Mouse (Mus musculus) lung, adult 2 months (tissue): Measurements from ENCODE around the gene Slc2a4. TPM values are rescaled to one million over a fixed set of nuclear protein-coding genes. Genes with fewer than 3 reads are reported as not detected.

Experiments
- DNase-seq: peaks from one replicate; pipeline ENCODE4 v3.0.0; 2022
- H3K4me1 ChIP-seq: fragments of 200-500 bp; 2 replicates; pipeline ENCODE4 v1.6.1; 2011; ENCODE audit warnings: low read length; ENCODE audit not compliant: control insufficient read depth, insufficient read depth
- H3K4me3 ChIP-seq: fragments of 200-500 bp; replicated peaks from 2 replicates; pipeline ENCODE3; 2011; ENCODE audit warnings: low read depth, mild to moderate bottlenecking, control low read depth, low read length; ENCODE audit errors: extremely low read depth
- CTCF ChIP-seq: fragments of 200-500 bp; IDR thresholded peaks from 2 replicates; pipeline ENCODE4 v1.5.1; 2011; ENCODE audit warnings: mild to moderate bottlenecking, low read length, control low read depth; ENCODE audit not compliant: insufficient read depth
- POLR2A ChIP-seq: fragments of 200-500 bp; IDR thresholded peaks from 2 replicates; pipeline ENCODE4 v1.6.1; 2011; ENCODE audit warnings: low read depth, mild to moderate bottlenecking, control low read depth, low read length, borderline replicate concordance; ENCODE audit errors: extremely low read depth
- WGBS: fragments of 180-500 bp; shearing (Covaris S2); methylation state at CpG from one replicate; pipeline ENCODE4 v1.1.7; 2018; 5-methylcytosine and 5-hydroxymethylcytosine counted together
- polyA plus RNA-seq: library from polyadenylated mRNA; depleted of rRNA; stranded (reverse); fragments of >200 nt; gene quantifications from 2 replicates; pipeline ENCODE4 v1.2.3, GENCODE M21; 2012

The Slc2a4 gene
- polyA plus RNA-seq, 1 experiment, result 40.4 TPM

DNA sequence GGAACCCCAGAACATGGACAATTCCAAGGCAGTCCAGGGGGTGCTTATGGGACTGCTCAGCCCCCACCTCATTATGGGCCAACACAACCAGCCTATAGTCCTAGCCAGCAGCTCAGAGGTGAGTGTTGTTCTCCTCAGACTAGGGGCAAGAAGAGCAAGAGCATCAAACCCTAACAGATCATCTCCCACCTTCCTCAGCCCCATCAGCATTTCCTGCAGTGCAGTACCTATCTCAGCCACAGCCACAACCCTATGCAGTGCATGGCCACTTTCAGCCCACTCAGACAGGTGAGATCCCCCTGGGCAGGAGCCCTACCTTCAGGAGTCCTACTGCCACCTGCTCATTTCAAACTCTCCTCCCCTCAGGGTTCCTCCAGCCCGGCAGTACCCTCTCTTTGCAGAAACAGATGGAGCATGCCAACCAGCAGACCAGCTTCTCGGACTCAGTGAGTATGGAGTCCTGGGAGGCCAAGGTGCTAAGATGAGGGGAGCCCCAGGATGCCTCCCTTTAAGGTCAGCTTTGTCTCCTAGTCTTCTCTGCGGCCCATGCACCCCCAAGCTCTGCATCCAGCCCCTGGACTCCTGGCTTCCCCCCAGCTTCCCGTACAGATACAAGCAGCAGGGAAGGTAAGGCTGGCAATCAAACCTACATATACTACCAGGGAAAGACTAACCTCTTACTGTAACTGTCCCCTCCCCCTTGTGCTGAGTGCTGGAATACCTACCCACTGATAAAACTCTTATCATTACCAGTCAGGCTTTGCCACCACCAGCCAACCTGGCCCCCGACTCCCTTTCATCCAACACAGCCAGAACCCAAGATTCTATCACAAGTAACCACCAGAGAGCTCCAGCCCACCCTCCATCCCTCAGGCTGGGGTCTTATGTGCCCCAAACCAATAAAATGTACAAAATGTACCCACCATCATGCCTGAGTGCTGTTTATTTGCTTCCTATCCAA is 32.0 kb downstream of the Slc2a4 start:
- WGBS, result 66% methylated on average over 5 of the region's 5 CpGs
- Histone ChIP-seq H3K4me1 (peaks cover 22% of the 10 kb centered on the region), H3K4me3 (no peak overlapping the region)
- no peak for DNase-seq
- TF ChIP-seq CTCF (no peak), POLR2A (no peak)

DNA sequence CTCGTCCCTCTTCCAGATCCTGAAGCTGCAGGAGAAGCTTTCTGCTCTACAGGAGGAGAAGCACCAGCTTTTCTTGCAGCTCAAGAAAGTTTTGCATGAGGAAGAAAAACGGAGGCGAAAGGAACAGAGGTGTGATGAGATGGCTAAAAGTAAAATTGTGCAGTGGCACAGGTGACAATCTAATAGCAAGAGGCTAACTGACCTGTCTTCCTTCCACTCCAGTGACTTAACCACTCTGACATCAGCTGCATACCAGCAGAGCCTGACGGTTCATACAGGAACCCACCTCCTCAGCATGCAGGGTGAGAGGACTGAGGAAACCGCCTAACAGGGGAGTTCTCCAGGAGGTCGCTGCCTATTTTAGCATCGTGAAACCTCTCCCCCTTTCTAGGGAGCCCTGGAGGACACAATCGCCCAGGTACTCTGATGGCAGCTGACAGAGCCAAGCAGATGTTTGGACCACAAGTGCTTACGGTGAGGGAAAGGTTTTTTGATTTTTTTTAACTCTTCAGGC is 33.0 kb downstream of the Slc2a4 start:
- Histone ChIP-seq H3K4me3 (peak overlapping the region; percentile 88), H3K4me1 (peaks cover 22% of the 10 kb centered on the region)
- no peak for TF ChIP-seq CTCF
- no peak for TF ChIP-seq POLR2A
- WGBS, result 33% methylated on average over 9 of the region's 9 CpGs
- DNase-seq, result no peak

GRCm38 (mm10) chr11:69914372-69914764 is 33.6 kb downstream of the Slc2a4 start:
- WGBS, result 2% methylated on average over 17 of the region's 17 CpGs
- H3K4me3 ChIP-seq, result peak overlapping the region; percentile 88
- DNase-seq, result no peak
- TF ChIP-seq CTCF, result no peak
- TF ChIP-seq POLR2A, result no peak
- H3K4me1 ChIP-seq, result peaks cover 22% of the 10 kb centered on the region

- 1% methylated on average over 61 of the region's 61 CpGs for WGBS
- DNase-seq, result peak; percentile 92
- Histone ChIP-seq H3K4me3 (peak within 1 kb of the TSS; percentile 88), H3K4me1 (peaks cover 18% of the 10 kb centered on the region)
- TF ChIP-seq POLR2A, result peak; percentile 50; the same call in 1 of the 2 replicates
- no peak for TF ChIP-seq CTCF
These were observed 34.2 kb downstream of the Slc2a4 start, which contains the start of gene Gps2 for GRCm38 (mm10) chr11:69913554-69914371. Gene Gps2, plus strand, starts transcription at chr11:69913888.

DNA sequence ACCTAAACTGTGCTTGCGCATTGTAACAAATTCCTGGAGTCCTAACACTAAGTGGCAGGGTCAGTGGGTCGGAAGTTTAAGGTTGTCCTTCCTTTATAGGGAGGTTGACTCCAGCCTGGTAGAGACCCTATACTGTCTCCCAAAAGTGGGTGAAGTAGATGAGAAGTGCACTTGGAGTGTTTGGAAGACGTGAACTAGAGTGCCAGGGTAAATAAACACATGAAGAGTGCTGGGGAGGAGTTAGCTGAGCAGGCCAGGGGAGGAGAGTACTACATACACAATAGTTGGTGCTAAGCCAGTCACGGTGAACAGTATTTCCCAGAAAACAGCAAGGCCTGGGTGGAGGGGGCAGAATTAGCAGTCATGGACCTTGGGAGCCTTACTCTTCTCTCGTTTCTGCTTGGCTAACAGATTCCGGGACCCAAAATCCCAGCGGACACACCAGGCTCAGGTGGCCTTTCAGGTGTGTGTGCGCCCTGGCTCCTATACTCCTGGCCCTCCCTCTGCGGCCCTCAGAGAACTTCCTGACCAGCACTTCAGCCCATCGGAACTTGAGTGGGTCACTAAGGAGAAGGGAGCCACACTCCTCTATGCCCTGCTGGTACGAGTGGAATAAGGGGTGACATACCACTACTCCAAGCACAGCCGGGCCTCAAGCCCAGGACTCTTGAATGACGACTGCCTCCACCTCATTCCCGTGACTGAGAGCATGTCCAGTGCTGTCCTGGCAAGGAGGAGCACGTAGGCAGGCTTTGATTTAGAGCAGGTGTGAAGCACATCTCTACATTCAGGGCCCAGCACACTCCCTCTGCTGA is 35.1 kb downstream of the Slc2a4 start:
- peaks cover 18% of the 10 kb centered on the region for H3K4me1 ChIP-seq
- DNase-seq, result peak; percentile 63
- H3K4me3 ChIP-seq, result peak overlapping the region; percentile 76
- 52% methylated on average over 15 of the region's 15 CpGs for WGBS
- TF ChIP-seq POLR2A (peak; percentile 31; the same call in 1 of the 2 replicates), CTCF (no peak)

- TF ChIP-seq CTCF (no peak), POLR2A (no peak)
- Histone ChIP-seq H3K4me1 (peaks cover 18% of the 10 kb centered on the region), H3K4me3 (no peak overlapping the region)
- 83% methylated on average over 6 of the region's 6 CpGs for WGBS
- DNase-seq, result no peak
These were observed 36.3 kb downstream of the Slc2a4 start for GRCm38 (mm10) chr11:69911701-69912100.

DNA sequence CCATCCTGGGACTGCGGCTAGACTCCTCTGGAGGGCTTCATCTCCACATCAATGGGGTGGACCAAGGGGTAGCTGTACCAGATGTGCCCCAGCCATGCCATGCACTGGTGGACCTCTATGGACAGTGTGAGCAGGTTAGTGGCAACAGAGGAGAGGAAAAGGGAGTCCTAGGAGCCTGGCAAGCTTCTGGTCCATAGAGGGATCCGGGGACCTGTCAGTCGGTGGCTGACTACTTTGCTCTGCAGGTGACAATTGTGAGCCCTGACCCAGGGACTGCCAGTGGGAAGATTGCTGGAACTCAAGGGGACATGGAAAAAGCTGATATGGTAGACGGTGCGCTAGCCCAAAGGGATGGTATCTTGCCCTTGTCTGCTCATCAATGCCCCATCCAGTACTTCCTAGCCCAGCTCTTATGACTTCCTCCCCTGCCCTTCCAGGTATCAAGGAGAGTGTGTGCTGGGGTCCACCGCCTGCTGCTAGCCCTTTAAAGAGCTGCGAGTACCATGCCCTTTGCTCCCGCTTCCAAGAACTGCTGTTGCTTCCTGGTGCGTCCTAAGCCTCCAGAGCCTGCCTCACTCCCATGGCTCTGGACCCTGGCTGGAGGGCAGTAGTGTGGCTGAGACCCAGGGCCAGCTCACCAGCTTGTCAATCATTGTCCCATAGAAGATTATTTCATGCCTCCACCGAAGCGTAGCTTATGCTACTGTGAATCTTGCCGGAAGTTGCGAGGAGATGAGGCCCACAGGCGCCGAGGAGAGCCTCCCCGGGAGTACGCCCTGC is 37.0 kb downstream of the Slc2a4 start:
- Histone ChIP-seq H3K4me1 (peaks cover 18% of the 10 kb centered on the region), H3K4me3 (no peak overlapping the region)
- WGBS, result 94% methylated on average over 17 of the region's 17 CpGs
- no peak for DNase-seq
- no peak for TF ChIP-seq POLR2A
- TF ChIP-seq CTCF, result no peak

GRCm38 (mm10) chr11:69910177-69910576 is 37.8 kb downstream of the Slc2a4 start:
- DNase-seq, result no peak
- Histone ChIP-seq H3K4me1 (peaks cover 14% of the 10 kb centered on the region), H3K4me3 (no peak overlapping the region)
- TF ChIP-seq POLR2A, result no peak
- no peak for TF ChIP-seq CTCF
- WGBS, result 94% methylated on average over 8 of the region's 8 CpGs

DNA sequence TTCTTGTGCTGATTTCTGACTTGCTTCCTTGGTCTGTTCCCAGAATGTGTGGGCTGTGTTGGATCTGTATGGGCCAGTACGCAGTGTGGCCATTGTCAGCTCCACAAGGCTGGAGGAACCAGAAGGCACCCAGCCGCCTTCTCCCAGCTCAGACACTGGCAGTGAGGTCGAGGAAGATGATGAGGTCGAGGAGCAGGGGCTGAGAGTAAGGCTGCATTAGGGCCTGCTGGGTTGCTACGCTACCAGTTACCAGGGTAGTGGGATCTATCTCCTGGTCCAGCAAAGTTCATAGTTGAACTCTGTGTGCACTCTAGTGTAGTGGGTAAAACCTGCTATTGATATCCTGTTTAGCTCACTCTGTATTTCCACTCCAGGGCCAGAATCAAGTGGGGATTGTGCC is 38.8 kb downstream of the Slc2a4 start:
- 91% methylated on average over 5 of the region's 5 CpGs for WGBS
- TF ChIP-seq POLR2A (no peak), CTCF (no peak)
- DNase-seq, result no peak
- peaks cover 5% of the 10 kb centered on the region for H3K4me1 ChIP-seq
- H3K4me3 ChIP-seq, result no peak overlapping the region
